Mouse (Mus musculus) G1E (cell line): ENCODE data around the gene Pam. TPM values are rescaled to one million over a fixed set of nuclear protein-coding genes. Genes with fewer than 3 reads are reported as not detected.

ENCODE experiments used
- ATAC-seq: 2 replicates; pipeline ENCODE4 v1.8.0; 2016; ENCODE audit warnings: mild to moderate bottlenecking; ENCODE audit not compliant: insufficient number of reproducible peaks, poor library complexity, low FRiP score, severe bottlenecking; ENCODE audit errors: extremely low read depth
- DNase-seq: peaks from one replicate; pipeline ENCODE4 v3.0.0; 2012; ENCODE audit warnings: low spot score
- H3K27me3 ChIP-seq: 2 replicates; pipeline ENCODE4 v1.6.1; 2012; ENCODE audit warnings: mild to moderate bottlenecking, low read length, inconsistent platforms; ENCODE audit not compliant: insufficient read depth
- H3K36me3 ChIP-seq: replicated peaks from 2 replicates; pipeline ENCODE3; 2012; ENCODE audit warnings: mild to moderate bottlenecking, inconsistent platforms
- H3K4me1 ChIP-seq: 2 replicates; pipeline ENCODE4 v1.6.1; 2012; ENCODE audit warnings: low read depth, low read length, inconsistent platforms, mixed read lengths; ENCODE audit not compliant: insufficient read depth
- H3K4me3 ChIP-seq: 2 replicates; pipeline ENCODE4 v1.5.1; 2012; ENCODE audit warnings: low read depth, mild to moderate bottlenecking, inconsistent platforms, low read length, moderate library complexity, mixed read lengths
- H3K9me3 ChIP-seq: replicated peaks from 2 replicates; pipeline ENCODE4 v1.6.1; 2012; ENCODE audit warnings: inconsistent platforms
- CTCF ChIP-seq: IDR thresholded peaks from 2 replicates; pipeline ENCODE4 v1.5.1; 2012; ENCODE audit warnings: low read depth, low read length, inconsistent platforms, mixed read lengths
- GATA1 ChIP-seq: IDR thresholded peaks from 2 replicates; pipeline ENCODE4 v1.6.1; 2012; ENCODE audit warnings: borderline replicate concordance, low read length, inconsistent platforms, mixed read lengths
- GATA2 ChIP-seq: IDR thresholded peaks from 2 replicates; pipeline ENCODE4 v1.6.1; 2012; ENCODE audit warnings: low read depth, low read length, inconsistent platforms, borderline replicate concordance
- POLR2AphosphoS5 ChIP-seq: IDR thresholded peaks from 2 replicates; pipeline ENCODE4 v1.6.1; 2012; ENCODE audit warnings: low read depth, low read length, inconsistent platforms; ENCODE audit not compliant: insufficient replicate concordance
- TAL1 ChIP-seq: conservative IDR thresholded peaks from 2 replicates; pipeline ENCODE4 v1.6.1; 2012; ENCODE audit warnings: low read depth, low read length, inconsistent platforms, mixed read lengths
- polyA plus RNA-seq: library from polyadenylated mRNA; stranded (reverse); fragments of >175 nt; gene quantifications from 2 replicates; pipeline ENCODE4 v1.2.3, GENCODE M21; 2012
- total RNA-seq, 2 experiments: library from RNA; stranded (forward) in 1 of 2; stranded (reverse) in 1 of 2; fragments of 200-1000 nt in 1 of 2; fragments of >200 nt in 1 of 2; fragmentation: Nextera tagmentation in 1 of 2; gene quantifications; 2 replicates each; pipeline ENCODE4 v1.2.3; 2014 to 2017

Pam gene
- total RNA-seq (2014; fragmentation: Nextera tagmentation) (not detected in 2 replicates), total RNA-seq (2017) (0.60 and 0.64 TPM in 2 replicates), polyA plus RNA-seq (not detected in 2 replicates)

- no peaks in the 10 kb centered on the region for H3K36me3 ChIP-seq
- ATAC-seq, result no peak
- H3K27me3 ChIP-seq, result no peaks in the 10 kb centered on the region
- DNase-seq, result peak; percentile 8
- no peak for TF ChIP-seq TAL1
- no peak for TF ChIP-seq POLR2AphosphoS5
- no peak for TF ChIP-seq CTCF
- no peak for TF ChIP-seq GATA1
- no peak for TF ChIP-seq GATA2
- H3K9me3 ChIP-seq, result peaks cover 40% of the 10 kb centered on the region
- H3K4me1 ChIP-seq, result no peaks in the 10 kb centered on the region
- H3K4me3 ChIP-seq, result peak within 1 kb of the TSS; percentile 7; the same call in 1 of the 2 replicates
Observed at GRCm38 (mm10) chr1:98095246-98095990, at the start of gene Pam. Gene Pam, minus strand, starts transcription at chr1:98095646.

GRCm38 (mm10) chr1:98144845-98145244 lies 49.4 kb upstream of the Pam start:
- Histone ChIP-seq H3K4me1 (no peaks in the 10 kb centered on the region), H3K27me3 (no peaks in the 10 kb centered on the region), H3K4me3 (no peak overlapping the region), H3K36me3 (no peaks in the 10 kb centered on the region), H3K9me3 (peaks cover 27% of the 10 kb centered on the region)
- ATAC-seq, result no peak
- TF ChIP-seq GATA2 (no peak), TAL1 (no peak), POLR2AphosphoS5 (no peak), CTCF (no peak), GATA1 (no peak)
- DNase-seq, result no peak

- Histone ChIP-seq H3K4me1 (no peaks in the 10 kb centered on the region), H3K27me3 (no peaks in the 10 kb centered on the region), H3K9me3 (peaks cover 31% of the 10 kb centered on the region), H3K36me3 (no peaks in the 10 kb centered on the region), H3K4me3 (no peak overlapping the region)
- TF ChIP-seq GATA2 (no peak), GATA1 (no peak)
- ATAC-seq, result no peak
- no peak for DNase-seq
Observed at GRCm38 (mm10) chr1:98131244-98131643, 35.8 kb upstream of the Pam start.

GRCm38 (mm10) chr1:98129561-98130347 lies 34.3 kb upstream of the Pam start:
- TF ChIP-seq GATA2 (no peak), TAL1 (no peak), GATA1 (no peak), CTCF (no peak), POLR2AphosphoS5 (no peak)
- H3K36me3 ChIP-seq, result no peaks in the 10 kb centered on the region
- no peak overlapping the region for H3K4me3 ChIP-seq
- H3K4me1 ChIP-seq, result no peaks in the 10 kb centered on the region
- DNase-seq (no peak), ATAC-seq (no peak)
- peaks cover 30% of the 10 kb centered on the region for H3K9me3 ChIP-seq
- H3K27me3 ChIP-seq, result no peaks in the 10 kb centered on the region

- H3K4me1 ChIP-seq, result no peaks in the 10 kb centered on the region
- ATAC-seq, result no peak
- H3K9me3 ChIP-seq, result peaks cover 33% of the 10 kb centered on the region
Observed at GRCm38 (mm10) chr1:98129111-98129510, 33.7 kb upstream of the Pam start.

More at GRCm38 (mm10) chr1:98129111-98129510, 33.7 kb upstream of the Pam start:
- Histone ChIP-seq H3K36me3 (no peaks in the 10 kb centered on the region), H3K27me3 (no peaks in the 10 kb centered on the region), H3K4me3 (no peak overlapping the region)
- DNase-seq, result no peak
- TF ChIP-seq POLR2AphosphoS5 (no peak), GATA2 (no peak), TAL1 (no peak), GATA1 (no peak), CTCF (no peak)
